Mouse (Mus musculus) spleen, postnatal 10 days (tissue): ENCODE measurements around the gene Slc35a1.

Experiments
- DNase-seq, 2 experiments: peaks; one replicate each; pipeline ENCODE4 v3.0.0; 2021 to 2022; ENCODE audit warnings: low spot score in 2 of 2

Slc35a1 gene

GRCm38 (mm10) chr4:34653179-34653578 lies 34.1 kb downstream of the Slc35a1 start:
- no peak for DNase-seq

GRCm38 (mm10) chr4:34644779-34645178 lies 42.5 kb downstream of the Slc35a1 start:
- no peak for DNase-seq

GRCm38 (mm10) chr4:34640731-34641130 lies 46.5 kb downstream of the Slc35a1 start:
- no peak for DNase-seq

GRCm38 (mm10) chr4:34639745-34640364 lies 47.4 kb downstream of the Slc35a1 start:
- no peak for DNase-seq

GRCm38 (mm10) chr4:34637851-34638250 lies 49.4 kb downstream of the Slc35a1 start:
- no peak for DNase-seq

- no peak for DNase-seq
Observed at GRCm38 (mm10) chr4:34637386-34637785, 49.9 kb downstream of the Slc35a1 start.

GRCm38 (mm10) chr4:34636036-34636435 lies 51.2 kb downstream of the Slc35a1 start:
- DNase-seq, result no peak

GRCm38 (mm10) chr4:34634129-34634528 lies 53.1 kb downstream of the Slc35a1 start:
- no peak for DNase-seq

- no peak for DNase-seq
Observed at GRCm38 (mm10) chr4:34629956-34630355, 57.3 kb downstream of the Slc35a1 start.

GRCm38 (mm10) chr4:34626401-34626800 lies 60.8 kb downstream of the Slc35a1 start:
- DNase-seq, result no peak

- no peak for DNase-seq
Observed at GRCm38 (mm10) chr4:34625556-34625955, 61.7 kb downstream of the Slc35a1 start.

- DNase-seq, result no peak
Observed at GRCm38 (mm10) chr4:34616146-34616545, 71.1 kb downstream of the Slc35a1 start.

- peak; percentile 17 to 19 for DNase-seq
Observed at GRCm38 (mm10) chr4:34615303-34615702, 71.9 kb downstream of the Slc35a1 start.

- peak; percentile 85 to 95 for DNase-seq
Observed at GRCm38 (mm10) chr4:34614630-34615094, 72.6 kb downstream of the Slc35a1 start, which contains the start of the genes Orc3 and Rars2. Gene Orc3, minus strand, starts transcription at chr4:34614944. Gene Rars2, plus strand, starts transcription at chr4:34614957.

GRCm38 (mm10) chr4:34613571-34614145 lies 73.6 kb downstream of the Slc35a1 start:
- peak; percentile 16 to 43 for DNase-seq
